Comparison of ENCODE assay signal across 22 mouse cellular contexts in genomic region chr9:51274678-51275077, GRCm38 (mm10). TPM values are rescaled to one million over a fixed set of nuclear protein-coding genes. Genes with fewer than 3 reads are reported as not detected.
A peak's percentile ranks its signal among the peaks of the same experiment; 100 is the strongest.
DNase-seq lines count a peak whose midpoint lies in the region; ATAC-seq and TF ChIP-seq lines count a peak whose summit lies in the region.
"Had no signal": no experiment of that assay in that cellular context is flagged by ENCODE, and none has a peak within 500 bp of the region (broad histone marks: within the 10 kb centered on the region; RNA-seq: fewer than 3 reads in every experiment).

No protein-coding gene starts in this region.

- no peaks in the 10 kb centered on the region for H3K9me3 ChIP-seq in embryonic facial prominence, embryonic 14.5 days (ENCODE audit: control insufficient read depth, low read length)
- no peaks in the 10 kb centered on the region for H3K9me3 ChIP-seq in embryonic facial prominence, embryonic 10.5 days
- no peaks in the 10 kb centered on the region for H3K9me3 ChIP-seq in stomach, postnatal 0 days (ENCODE audit: control insufficient read depth, low read length)
- H3K9me3 ChIP-seq: forebrain, embryonic 15.5 days; limb, embryonic 12.5 days had no signal

- H3K36me3 ChIP-seq in embryonic facial prominence, embryonic 14.5 days (ENCODE audit: control insufficient read depth, insufficient read depth, low read length), result no peaks in the 10 kb centered on the region
- H3K36me3 ChIP-seq in embryonic facial prominence, embryonic 10.5 days (replicated peaks), result no peaks in the 10 kb centered on the region
- H3K36me3 ChIP-seq in stomach, postnatal 0 days (ENCODE audit: control insufficient read depth, insufficient read depth, low read length), result no peaks in the 10 kb centered on the region
- H3K36me3 ChIP-seq: forebrain, embryonic 15.5 days; limb, embryonic 12.5 days had no signal

- no peak for ATAC-seq in embryonic facial prominence, embryonic 14.5 days (ENCODE audit: low read depth)
- peak; percentile 73 for ATAC-seq in stomach, postnatal 0 days (ENCODE audit: low FRiP score, low TSS enrichment)
- ATAC-seq: forebrain, embryonic 15.5 days; midbrain, embryonic 16.5 days; Patski had no signal

- H3K27ac ChIP-seq in embryonic facial prominence, embryonic 14.5 days (replicated peaks; ENCODE audit: low read depth, low read length), result no peak overlapping the region
- H3K27ac ChIP-seq in embryonic facial prominence, embryonic 10.5 days (replicated peaks), result no peak overlapping the region
- peak overlapping the region; percentile 69; the same call in 1 of the 2 replicates for H3K27ac ChIP-seq in stomach, postnatal 0 days (replicated peaks)
- H3K27ac ChIP-seq: forebrain, embryonic 15.5 days; heart, adult 2 months; hindbrain, embryonic 14.5 days; limb, embryonic 12.5 days had no signal

- no peak overlapping the region for H3K4me2 ChIP-seq in embryonic facial prominence, embryonic 14.5 days (ENCODE audit: low read depth, low read length)
- H3K4me2 ChIP-seq in stomach, postnatal 0 days (replicated peaks; ENCODE audit: low read depth), result no peak overlapping the region
- H3K4me2 ChIP-seq: forebrain, embryonic 15.5 days; hindbrain, embryonic 14.5 days; limb, embryonic 12.5 days had no signal

- H3K4me1 ChIP-seq in embryonic facial prominence, embryonic 14.5 days (ENCODE audit: control insufficient read depth, insufficient read depth, low read length), result peaks cover 5% of the 10 kb centered on the region
- peaks cover 26% of the 10 kb centered on the region for H3K4me1 ChIP-seq in embryonic facial prominence, embryonic 10.5 days
- 0 out of 2 replicates have a peak, but pooled peaks cover 2% of the 10 kb centered on the region for H3K4me1 ChIP-seq in stomach, postnatal 0 days (replicated peaks; ENCODE audit: control insufficient read depth, insufficient read depth)

- TF ChIP-seq CTCF in stomach, postnatal 0 days (IDR thresholded peaks at IDR 0.05; ENCODE audit: low read depth), result no peak

- H3K27me3 ChIP-seq in embryonic facial prominence, embryonic 14.5 days (replicated peaks; ENCODE audit: control insufficient read depth, insufficient read depth, low read length), result 0 out of 2 replicates have a peak, but pooled peaks cover under 1% of the 10 kb centered on the region
- H3K27me3 ChIP-seq in embryonic facial prominence, embryonic 10.5 days (replicated peaks; ENCODE audit: low read depth, poor library complexity, severe bottlenecking), result peaks cover 28% of the 10 kb centered on the region
- no peaks in the 10 kb centered on the region for H3K27me3 ChIP-seq in stomach, postnatal 0 days (ENCODE audit: control insufficient read depth, insufficient read depth, low read length)
- H3K27me3 ChIP-seq: forebrain, embryonic 15.5 days; Patski had no signal

- WGBS in embryonic facial prominence, embryonic 14.5 days, result 30% methylated on average over 4 of the region's 4 CpGs
- 27% methylated on average over 4 of the region's 4 CpGs for WGBS in embryonic facial prominence, embryonic 10.5 days
- WGBS in stomach, postnatal 0 days, result 10% methylated on average over 4 of the region's 4 CpGs

- no peak for TF ChIP-seq EP300 in stomach, postnatal 0 days (optimal IDR thresholded peaks at IDR 0.05)

- peak; percentile 63 for DNase-seq in embryonic facial prominence, embryonic 14.5 days (ENCODE audit: low spot score)
- no peak for DNase-seq in embryonic facial prominence, embryonic 10.5 days (ENCODE audit: low spot score)
- peak; percentile 35 for DNase-seq in urinary bladder, postnatal 14 days (ENCODE audit: low spot score)
- DNase-seq in urinary bladder, postnatal 10 days (ENCODE audit: low spot score), result no peak
- DNase-seq in lung, postnatal 10 days, result peak; percentile 31
- DNase-seq in stomach, postnatal 0 days (ENCODE audit: low spot score), result peak; percentile 75
- no peak for DNase-seq in gastrocnemius, adult 18-20 months (ENCODE audit: low spot score)
- no peak for DNase-seq in frontal cortex, postnatal 36 days (ENCODE audit: low spot score in 2 of 2)
- DNase-seq: cerebellum, adult 9-11 months; heart, adult 2 months; kidney, adult 9 months; right cerebral cortex, postnatal 4 days had no signal

- H3K9ac ChIP-seq in embryonic facial prominence, embryonic 14.5 days (ENCODE audit: low read depth, low read length), result no peak overlapping the region
- 0 out of 2 replicates have a peak overlapping the region, but pooled peaks have one; percentile 18 for H3K9ac ChIP-seq in stomach, postnatal 0 days (ENCODE audit: low read length)
- H3K9ac ChIP-seq: forebrain, embryonic 15.5 days; hindbrain, embryonic 14.5 days; limb, embryonic 12.5 days had no signal

- H3K4me3 ChIP-seq in embryonic facial prominence, embryonic 14.5 days (ENCODE audit: low read depth, low read length), result no peak overlapping the region
- H3K4me3 ChIP-seq in embryonic facial prominence, embryonic 10.5 days, result no peak overlapping the region
- H3K4me3 ChIP-seq in stomach, postnatal 0 days (ENCODE audit: low read depth, low read length), result no peak overlapping the region
- H3K4me3 ChIP-seq: forebrain, embryonic 15.5 days; heart, adult 2 months; limb, embryonic 12.5 days had no signal

RNA-seq across cellular contexts. Expression of gene Colca2, which starts 3.7 kb away (rescaled TPM):
- 4.0 and 4.3 TPM in 2 replicates for polyA plus RNA-seq in embryonic facial prominence, embryonic 14.5 days (2014; fragmentation: Nextera tagmentation; extraction: Ambion mirVana)
- polyA plus RNA-seq in embryonic facial prominence, embryonic 10.5 days (2016; fragmentation: Nextera tagmentation; extraction: Ambion mirVana), result 1.9 and 2.1 TPM in 2 replicates
- 11.1 and 11.2 TPM in 2 replicates for polyA plus RNA-seq in stomach, postnatal 0 days (2015; fragmentation: Nextera tagmentation; extraction: Ambion mirVana)
- total RNA-seq in gastrocnemius, adult 18-20 months (2021), result under 1 TPM in 1 of 2 experiments, not detected in 1; 0.28 TPM

RNA-seq across cellular contexts. Expression of gene 1810046K07Rik, which starts 54.0 kb away (rescaled TPM):
- not detected in 2 replicates for polyA plus RNA-seq in embryonic facial prominence, embryonic 14.5 days (2014; fragmentation: Nextera tagmentation; extraction: Ambion mirVana)
- not detected in 2 replicates for polyA plus RNA-seq in embryonic facial prominence, embryonic 10.5 days (2016; fragmentation: Nextera tagmentation; extraction: Ambion mirVana)
- polyA plus RNA-seq in stomach, postnatal 0 days (2015; fragmentation: Nextera tagmentation; extraction: Ambion mirVana), result 0.23 and 0.27 TPM in 2 replicates
- not detected for total RNA-seq in gastrocnemius, adult 18-20 months (2021)
- total RNA-seq: gastrocnemius, adult 8-10 months; heart, adult 2 months; layer of hippocampus, adult 18-20 months; left cerebral cortex, adult 8-10 months had no signal
- polyA plus RNA-seq: forebrain, embryonic 15.5 days; heart, postnatal 0 days; hindbrain, embryonic 14.5 days; midbrain, embryonic 16.5 days; neural tube, embryonic 11.5 days; Patski had no signal

Comparison
In these comparisons a context has a peak if more than half of its experiments do, and no peak if none do; other contexts are left out.
1. DNase-seq: peak in embryonic facial prominence, embryonic 14.5 days (single experiment), urinary bladder, postnatal 14 days (single experiment), lung, postnatal 10 days (single experiment) and stomach, postnatal 0 days (single experiment); none in embryonic facial prominence, embryonic 10.5 days (single experiment), urinary bladder, postnatal 10 days (single experiment), gastrocnemius, adult 18-20 months (single experiment) and frontal cortex, postnatal 36 days (0 of 2).